Mouse (Mus musculus): Measurements from ENCODE around the gene Gbp7. TPM values are rescaled to one million over a fixed set of nuclear protein-coding genes. Genes with fewer than 3 reads are reported as not detected.
A peak's percentile ranks its signal among the peaks of the same experiment; 100 is the strongest.
"Not testable (repeated sequence)": the region's sequence is repeated elsewhere in the genome, so short reads cannot be mapped to it uniquely, and the experiment has no call there.

The Gbp7 gene
- polyA plus RNA-seq, 1 experiment, result 2.8 TPM

DNA sequence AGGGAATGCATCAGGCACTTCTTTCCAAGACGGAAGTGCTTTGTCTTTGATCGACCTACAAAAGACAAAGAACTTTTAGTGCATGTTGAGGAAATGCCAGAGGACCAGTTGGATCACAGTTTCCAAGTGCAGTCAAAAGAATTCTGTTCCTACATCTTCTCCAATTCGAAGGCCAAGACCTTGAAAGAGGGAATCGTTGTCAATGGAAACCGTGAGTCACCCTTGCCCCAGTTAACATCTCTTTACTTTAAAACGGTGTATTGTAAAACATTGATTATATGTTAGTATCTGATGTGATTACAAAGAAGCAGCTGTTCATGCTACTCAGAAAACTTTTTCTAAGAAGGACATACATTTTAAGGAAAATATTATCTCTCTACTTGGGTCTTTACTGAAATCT is 11.2 kb downstream of the Gbp7 start:
- Histone ChIP-seq H3K36me3 (ENCODE audit: control insufficient read depth, insufficient read depth, low read length) (peaks cover 20% of the 10 kb centered on the region), H3K4me3 (ENCODE audit: extremely low read depth, insufficient read depth, insufficient read length) (no peak overlapping the region)
- WGBS, result 91% methylated on average over 6 of the region's 6 CpGs

DNA sequence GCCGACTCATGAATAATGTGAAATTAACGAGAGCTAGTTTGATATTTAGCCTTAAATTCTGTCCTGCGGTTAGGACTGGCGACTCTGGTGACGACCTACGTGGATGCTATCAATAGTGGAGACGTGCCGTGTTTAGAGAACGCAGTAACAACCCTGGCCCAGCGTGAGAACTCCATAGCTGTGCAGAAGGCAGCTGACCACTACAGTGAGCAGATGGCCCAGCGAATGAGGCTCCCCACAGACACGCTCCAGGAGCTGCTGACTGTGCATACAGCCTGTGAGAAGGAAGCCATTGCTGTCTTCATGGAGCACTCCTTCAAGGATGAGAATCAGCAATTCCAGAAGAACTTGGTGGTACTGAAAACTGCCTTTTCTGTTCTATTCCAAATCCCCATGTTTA is 12.6 kb downstream of the Gbp7 start:
- not testable (repeated sequence) for H3K27me3 ChIP-seq (ENCODE audit: control insufficient read depth, insufficient read depth, low read length); H3K4me1 ChIP-seq (ENCODE audit: control insufficient read depth, insufficient read depth, insufficient read length); DNase-seq (ENCODE audit: low read depth in 1 of 2, low spot score in 2 of 2); H3K4me3 ChIP-seq (ENCODE audit: extremely low read depth, insufficient read depth, insufficient read length); H3K27ac ChIP-seq (ENCODE audit: insufficient read depth, low read length)
- WGBS, result 94% methylated on average over 12 of the region's 12 CpGs
- peaks cover 22% of the 10 kb centered on the region for H3K36me3 ChIP-seq (ENCODE audit: control insufficient read depth, insufficient read depth, low read length)

More for the DNA sequence above, 11.2 kb downstream of the Gbp7 start:
- Histone ChIP-seq H3K4me1 (ENCODE audit: control insufficient read depth, insufficient read depth, insufficient read length) (no peaks in the 10 kb centered on the region), H3K27ac (ENCODE audit: insufficient read depth, low read length) (no peak overlapping the region), H3K27me3 (ENCODE audit: control insufficient read depth, insufficient read depth, low read length) (no peaks in the 10 kb centered on the region)
- no peak for DNase-seq (ENCODE audit: low read depth in 1 of 2, low spot score in 2 of 2)
- TF ChIP-seq CTCF (IDR thresholded peaks at IDR 0.05; ENCODE audit: extremely low read depth, insufficient read depth, insufficient read length, insufficient replicate concordance) (no peak), POLR2A (IDR thresholded peaks at IDR 0.05; ENCODE audit: low read depth, low read length) (no peak)

DNA sequence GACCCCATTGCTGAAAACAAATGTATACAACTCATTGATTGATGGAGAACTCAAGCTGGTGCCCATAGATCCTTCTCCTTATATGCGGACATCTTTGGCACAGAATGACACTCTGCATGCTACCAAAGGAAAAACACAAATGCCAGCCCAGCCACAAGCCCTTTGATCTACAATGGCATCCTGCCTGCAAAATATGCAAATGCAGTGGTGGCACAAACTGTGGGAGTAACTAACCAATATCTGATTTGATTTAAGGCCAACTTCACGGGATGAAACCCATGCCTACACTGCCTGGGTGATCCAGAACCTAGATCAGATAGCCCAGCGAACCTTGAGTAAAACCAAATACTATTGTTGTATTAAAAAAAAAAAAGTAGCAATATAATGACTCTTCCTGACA is 16.5 kb downstream of the Gbp7 start:
- 70% methylated on average over 3 of the region's 3 CpGs for WGBS
- Histone ChIP-seq H3K4me3 (ENCODE audit: extremely low read depth, insufficient read depth, insufficient read length) (no peak overlapping the region), H3K27ac (ENCODE audit: insufficient read depth, low read length) (no peak overlapping the region), H3K27me3 (ENCODE audit: control insufficient read depth, insufficient read depth, low read length) (no peaks in the 10 kb centered on the region), H3K4me1 (ENCODE audit: control insufficient read depth, insufficient read depth, insufficient read length) (peaks cover 2% of the 10 kb centered on the region; the same call in 1 of the 2 replicates), H3K36me3 (ENCODE audit: control insufficient read depth, insufficient read depth, low read length) (peaks cover 20% of the 10 kb centered on the region)
- TF ChIP-seq CTCF (IDR thresholded peaks at IDR 0.05; ENCODE audit: extremely low read depth, insufficient read depth, insufficient read length, insufficient replicate concordance), result no peak
- DNase-seq (ENCODE audit: low read depth in 1 of 2, low spot score in 2 of 2), result no peak

GRCm38 (mm10) chr3:142550052-142550676 is 20.0 kb downstream of the Gbp7 start:
- TF ChIP-seq CTCF (IDR thresholded peaks at IDR 0.05; ENCODE audit: extremely low read depth, insufficient read depth, insufficient read length, insufficient replicate concordance) (no peak), POLR2A (IDR thresholded peaks at IDR 0.05; ENCODE audit: low read depth, low read length) (no peak)
- Histone ChIP-seq H3K4me3 (ENCODE audit: extremely low read depth, insufficient read depth, insufficient read length) (no peak overlapping the region), H3K36me3 (ENCODE audit: control insufficient read depth, insufficient read depth, low read length) (peaks cover 11% of the 10 kb centered on the region)

GRCm38 (mm10) chr3:142554601-142555000 is 24.5 kb downstream of the Gbp7 start:
- no peak for TF ChIP-seq POLR2A (IDR thresholded peaks at IDR 0.05; ENCODE audit: low read depth, low read length)
- no peak for TF ChIP-seq CTCF (IDR thresholded peaks at IDR 0.05; ENCODE audit: extremely low read depth, insufficient read depth, insufficient read length, insufficient replicate concordance)
- H3K27ac ChIP-seq (ENCODE audit: insufficient read depth, low read length), result no peak overlapping the region
- peaks cover under 1% of the 10 kb centered on the region; the same call in 1 of the 2 replicates for H3K4me1 ChIP-seq (ENCODE audit: control insufficient read depth, insufficient read depth, insufficient read length)
- no peaks in the 10 kb centered on the region for H3K36me3 ChIP-seq (ENCODE audit: control insufficient read depth, insufficient read depth, low read length)
- no peak for DNase-seq (ENCODE audit: low read depth in 1 of 2, low spot score in 2 of 2)
- WGBS, result 79% methylated on average over 1 of the region's 1 CpGs
- H3K4me3 ChIP-seq (ENCODE audit: extremely low read depth, insufficient read depth, insufficient read length), result no peak overlapping the region
- H3K27me3 ChIP-seq (ENCODE audit: control insufficient read depth, insufficient read depth, low read length), result no peaks in the 10 kb centered on the region

More at GRCm38 (mm10) chr3:142550052-142550676, 20.0 kb downstream of the Gbp7 start:
- 87% methylated on average over 3 of the region's 3 CpGs for WGBS
- H3K27ac ChIP-seq (ENCODE audit: insufficient read depth, low read length), result 0 out of 2 replicates have a peak overlapping the region, but pooled peaks have one; percentile 22
- H3K4me1 ChIP-seq (ENCODE audit: control insufficient read depth, insufficient read depth, insufficient read length), result peaks cover 2% of the 10 kb centered on the region; the same call in 1 of the 2 replicates
- H3K27me3 ChIP-seq (ENCODE audit: control insufficient read depth, insufficient read depth, low read length), result no peaks in the 10 kb centered on the region
- DNase-seq (ENCODE audit: low read depth in 1 of 2, low spot score in 2 of 2), result no peak

GRCm38 (mm10) chr3:142555623-142556022 is 25.5 kb downstream of the Gbp7 start:
- no peak for DNase-seq (ENCODE audit: low read depth in 1 of 2, low spot score in 2 of 2)
- 90% methylated on average over 11 of the region's 11 CpGs for WGBS
- Histone ChIP-seq H3K36me3 (ENCODE audit: control insufficient read depth, insufficient read depth, low read length) (no peaks in the 10 kb centered on the region), H3K27me3 (ENCODE audit: control insufficient read depth, insufficient read depth, low read length) (no peaks in the 10 kb centered on the region), H3K4me3 (ENCODE audit: extremely low read depth, insufficient read depth, insufficient read length) (no peak overlapping the region), H3K27ac (ENCODE audit: insufficient read depth, low read length) (no peak overlapping the region), H3K4me1 (ENCODE audit: control insufficient read depth, insufficient read depth, insufficient read length) (peaks cover 5% of the 10 kb centered on the region; the same call in 1 of the 2 replicates)
- no peak for TF ChIP-seq CTCF (IDR thresholded peaks at IDR 0.05; ENCODE audit: extremely low read depth, insufficient read depth, insufficient read length, insufficient replicate concordance)
- no peak for TF ChIP-seq POLR2A (IDR thresholded peaks at IDR 0.05; ENCODE audit: low read depth, low read length)

- H3K27ac ChIP-seq (ENCODE audit: insufficient read depth, low read length), result peak within 1 kb of the TSS; percentile 84
- H3K36me3 ChIP-seq (ENCODE audit: control insufficient read depth, insufficient read depth, low read length), result peaks cover 4% of the 10 kb centered on the region; the same call in 1 of the 2 replicates
- TF ChIP-seq CTCF (IDR thresholded peaks at IDR 0.05; ENCODE audit: extremely low read depth, insufficient read depth, insufficient read length, insufficient replicate concordance) (no peak), POLR2A (IDR thresholded peaks at IDR 0.05; ENCODE audit: low read depth, low read length) (no peak)
- WGBS, result 13% methylated on average over 3 of the region's 3 CpGs
- DNase-seq (ENCODE audit: low read depth in 1 of 2, low spot score in 2 of 2), result no peak
- peaks cover 17% of the 10 kb centered on the region; the same call in 1 of the 2 replicates for H3K4me1 ChIP-seq (ENCODE audit: control insufficient read depth, insufficient read depth, insufficient read length)
- no peaks in the 10 kb centered on the region for H3K27me3 ChIP-seq (ENCODE audit: control insufficient read depth, insufficient read depth, low read length)
- H3K4me3 ChIP-seq (ENCODE audit: extremely low read depth, insufficient read depth, insufficient read length), result peak within 1 kb of the TSS; percentile 62
These were observed 29.6 kb downstream of the Gbp7 start, which contains the start of gene Gbp3 for GRCm38 (mm10) chr3:142559632-142560228. Gene Gbp3 (plus strand): TSS chr3:142560026.

All from spleen, adult 2 months (tissue).